Mouse (Mus musculus) liver, embryonic 15.5 days (tissue): ENCODE data around the gene Baiap2l2. TPM values are rescaled to one million over a fixed set of nuclear protein-coding genes. Genes with fewer than 3 reads are reported as not detected.
A peak's percentile ranks its signal among the peaks of the same experiment; 100 is the strongest.

Experiments
- ATAC-seq: fragments of 200-750 bp; cut with Nextera tagmentation; 2 replicates; pipeline ENCODE4 v1.8.0; 2017; ENCODE audit warnings: moderate number of reproducible peaks, mild to moderate bottlenecking, moderate library complexity; ENCODE audit not compliant: insufficient read depth
- H3K27ac ChIP-seq: fragments of 300-500 bp; sonication (generic); replicated peaks from 2 replicates; pipeline ENCODE4 v1.5.1; 2015; ENCODE audit warnings: mild to moderate bottlenecking, inconsistent platforms
- H3K27me3 ChIP-seq: fragments of 300-500 bp; sonication (generic); 2 replicates; pipeline ENCODE4 v1.6.1; 2015; ENCODE audit warnings: mild to moderate bottlenecking, inconsistent platforms
- H3K36me3 ChIP-seq: fragments of 300-500 bp; sonication (generic); replicated peaks from 2 replicates; pipeline ENCODE4 v1.6.1; 2015; ENCODE audit warnings: moderate library complexity, mild to moderate bottlenecking, inconsistent platforms
- H3K4me1 ChIP-seq: fragments of 300-500 bp; sonication (generic); replicated peaks from 2 replicates; pipeline ENCODE4 v1.6.1; 2015; ENCODE audit warnings: inconsistent platforms
- H3K4me2 ChIP-seq: fragments of 300-500 bp; sonication (generic); 2 replicates; pipeline ENCODE4 v1.6.1; 2015; ENCODE audit warnings: moderate library complexity, mild to moderate bottlenecking, inconsistent platforms
- H3K4me3 ChIP-seq: fragments of 300-500 bp; sonication (generic); replicated peaks from 2 replicates; pipeline ENCODE4 v1.5.1; 2015; ENCODE audit warnings: mild to moderate bottlenecking, inconsistent platforms
- H3K9ac ChIP-seq: fragments of 300-500 bp; sonication (generic); 2 replicates; pipeline ENCODE4 v1.6.1; 2015; ENCODE audit warnings: moderate library complexity, mild to moderate bottlenecking, inconsistent platforms
- H3K9me3 ChIP-seq: fragments of 300-500 bp; sonication (generic); replicated peaks from 2 replicates; pipeline ENCODE4 v1.6.1; 2016; ENCODE audit warnings: inconsistent platforms
- WGBS: fragments of 180-500 bp; shearing (Covaris S2); methylation state at CpG from one replicate; pipeline ENCODE4 v1.1.7; 2015; ENCODE audit warnings: mixed read lengths; ENCODE audit not compliant: insufficient replicate concordance; 5-methylcytosine and 5-hydroxymethylcytosine counted together
- polyA plus RNA-seq: library from polyadenylated mRNA; unstranded; fragments of >200 nt; fragmentation: Nextera tagmentation; extraction: Ambion mirVana; gene quantifications from 2 replicates; pipeline ENCODE4 v1.2.1, GENCODE M21; 2015

Baiap2l2 gene
- polyA plus RNA-seq, 1 experiment from 2014 or later = 2.7 TPM

- no peak overlapping the region for H3K27ac ChIP-seq
- H3K4me1 ChIP-seq = no peaks in the 10 kb centered on the region
- ATAC-seq = no peak
- H3K36me3 ChIP-seq = no peaks in the 10 kb centered on the region
- H3K4me3 ChIP-seq = no peak overlapping the region
- H3K9me3 ChIP-seq = no peaks in the 10 kb centered on the region
- WGBS = 66% methylated on average over 6 of the region's 6 CpGs
- no peak overlapping the region for H3K4me2 ChIP-seq
- H3K27me3 ChIP-seq = no peaks in the 10 kb centered on the region
- H3K9ac ChIP-seq = no peak overlapping the region
These were observed 71.7 kb downstream of the Baiap2l2 start for GRCm38 (mm10) chr15:79213591-79213990.

- H3K36me3 ChIP-seq = no peaks in the 10 kb centered on the region
- no peaks in the 10 kb centered on the region for H3K27me3 ChIP-seq
- H3K4me3 ChIP-seq = no peak overlapping the region
- no peak for ATAC-seq
- 80% methylated on average over 26 of the region's 26 CpGs for WGBS
- no peaks in the 10 kb centered on the region for H3K4me1 ChIP-seq
- no peak overlapping the region for H3K9ac ChIP-seq
- no peak overlapping the region for H3K27ac ChIP-seq
- H3K9me3 ChIP-seq = no peaks in the 10 kb centered on the region
- H3K4me2 ChIP-seq = no peak overlapping the region
These were observed 72.4 kb downstream of the Baiap2l2 start for GRCm38 (mm10) chr15:79212750-79213446.

DNA sequence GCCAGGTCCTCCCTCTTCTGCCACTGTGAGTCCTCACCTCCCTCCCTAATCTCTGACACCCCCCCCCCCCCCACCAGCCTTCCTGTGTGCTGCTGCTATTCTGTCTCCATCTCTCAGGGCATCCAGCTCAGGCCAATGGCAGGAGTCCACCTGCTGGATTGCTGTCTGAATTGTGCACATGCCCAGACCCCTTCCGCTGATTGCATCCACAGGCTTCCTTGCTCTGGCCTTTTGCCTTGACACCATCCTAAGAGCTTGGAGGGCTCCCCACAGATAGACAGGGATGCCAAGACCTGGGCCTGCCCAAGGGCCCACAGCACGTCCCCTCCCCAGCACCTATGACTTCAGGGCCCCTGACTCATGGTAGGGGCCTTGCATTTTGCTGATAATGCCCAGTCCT, 75.0 kb downstream of the Baiap2l2 start:
- no peak overlapping the region for H3K9ac ChIP-seq
- no peaks in the 10 kb centered on the region for H3K36me3 ChIP-seq
- no peaks in the 10 kb centered on the region for H3K4me1 ChIP-seq
- no peak overlapping the region for H3K4me2 ChIP-seq
- H3K4me3 ChIP-seq = no peak overlapping the region
- 47% methylated on average over 2 of the region's 2 CpGs for WGBS
- no peak for ATAC-seq
- H3K9me3 ChIP-seq = no peaks in the 10 kb centered on the region
- H3K27me3 ChIP-seq = no peaks in the 10 kb centered on the region
- no peak overlapping the region for H3K27ac ChIP-seq

- H3K4me2 ChIP-seq = peak overlapping the region; percentile 39
- WGBS = 57% methylated on average over 27 of the region's 27 CpGs
- H3K4me3 ChIP-seq = no peak overlapping the region
These were observed 76.4 kb downstream of the Baiap2l2 start for GRCm38 (mm10) chr15:79208758-79209439.

GRCm38 (mm10) chr15:79208211-79208610, 77.1 kb downstream of the Baiap2l2 start:
- Histone ChIP-seq H3K36me3 (no peaks in the 10 kb centered on the region), H3K27me3 (peaks cover 3% of the 10 kb centered on the region; the same call in 1 of the 2 replicates), H3K9ac (no peak overlapping the region), H3K27ac (no peak overlapping the region), H3K4me2 (no peak overlapping the region), H3K9me3 (no peaks in the 10 kb centered on the region), H3K4me1 (no peaks in the 10 kb centered on the region), H3K4me3 (no peak overlapping the region)
- ATAC-seq = no peak
- WGBS = 60% methylated on average over 6 of the region's 6 CpGs

More at GRCm38 (mm10) chr15:79208758-79209439, 76.4 kb downstream of the Baiap2l2 start:
- no peak overlapping the region for H3K27ac ChIP-seq
- H3K9ac ChIP-seq = no peak overlapping the region
- no peaks in the 10 kb centered on the region for H3K27me3 ChIP-seq
- no peak for ATAC-seq
- no peaks in the 10 kb centered on the region for H3K4me1 ChIP-seq
- no peaks in the 10 kb centered on the region for H3K36me3 ChIP-seq
- H3K9me3 ChIP-seq = no peaks in the 10 kb centered on the region

Other genes with a start within 250 kb of the Baiap2l2 start
- 0.17 TPM in 1 of 2 replicates, not detected in the other for gene Galr3, start 243.7 kb downstream of the Baiap2l2 start, polyA plus RNA-seq
- gene Ankrd54, start 222.6 kb downstream of the Baiap2l2 start, polyA plus RNA-seq = 47.9 and 55.1 TPM in 2 replicates
- gene Eif3l, start 210.4 kb downstream of the Baiap2l2 start, polyA plus RNA-seq = 116 and 117 TPM in 2 replicates
- gene Micall1, start 176.6 kb downstream of the Baiap2l2 start, polyA plus RNA-seq = 0.86 and 1.3 TPM in 2 replicates
- 118 and 125 TPM in 2 replicates for gene Polr2f, start 144.5 kb downstream of the Baiap2l2 start, polyA plus RNA-seq
- gene 1700088E04Rik, start 144.3 kb downstream of the Baiap2l2 start, polyA plus RNA-seq = 0.47 and 0.69 TPM in 2 replicates
- 0.09 and 0.12 TPM in 2 replicates for gene Sox10, start 120.3 kb downstream of the Baiap2l2 start, polyA plus RNA-seq
- gene Pick1, start 56.4 kb downstream of the Baiap2l2 start, polyA plus RNA-seq = 12.2 and 13.1 TPM in 2 replicates
- not detected in 2 replicates for gene Gm49486, start 56.1 kb downstream of the Baiap2l2 start, polyA plus RNA-seq
- not detected in 2 replicates for gene Slc16a8, start 30.8 kb downstream of the Baiap2l2 start, polyA plus RNA-seq
- 14.8 and 15.6 TPM in 2 replicates for gene Pla2g6, start 42.9 kb upstream of the Baiap2l2 start, polyA plus RNA-seq
- 2.1 and 2.6 TPM in 2 replicates for gene Maff, start 61.1 kb upstream of the Baiap2l2 start, polyA plus RNA-seq
- gene Tmem184b, start 118.0 kb upstream of the Baiap2l2 start, polyA plus RNA-seq = 11.6 and 11.7 TPM in 2 replicates
- gene Csnk1e, start 170.0 kb upstream of the Baiap2l2 start, polyA plus RNA-seq = 8.0 and 9.2 TPM in 2 replicates
- gene Kcnj4, start 219.7 kb upstream of the Baiap2l2 start, polyA plus RNA-seq = not detected in 2 replicates
- 4.5 and 5.3 TPM in 2 replicates for gene Kdelr3, start 230.9 kb upstream of the Baiap2l2 start, polyA plus RNA-seq